In genomic region chr1:160211597-160212122, GRCm38 (mm10) we compare ENCODE assay signal across 8 mouse cellular contexts. TPM values are rescaled to one million over a fixed set of nuclear protein-coding genes. Genes with fewer than 3 reads are reported as not detected.
DNase-seq lines count a peak whose midpoint lies in the region; ATAC-seq and TF ChIP-seq lines count a peak whose summit lies in the region.

No protein-coding gene starts in this region.

- H3K79me2 ChIP-seq in myocyte (ENCODE audit: control insufficient read depth, insufficient read depth), result peaks cover 59% of the 10 kb centered on the region

- H3K27me3 ChIP-seq in kidney, embryonic 15.5 days, result no peaks in the 10 kb centered on the region
- no peaks in the 10 kb centered on the region for H3K27me3 ChIP-seq in intestine, embryonic 16.5 days (replicated peaks; ENCODE audit: control insufficient read depth, insufficient read depth, low read length)
- H3K27me3 ChIP-seq in myocyte (ENCODE audit: control insufficient read depth, insufficient read depth, insufficient read length), result no peaks in the 10 kb centered on the region

- peaks cover 19% of the 10 kb centered on the region for H3K36me3 ChIP-seq in kidney, embryonic 15.5 days
- 0 out of 2 replicates have a peak, but pooled peaks cover 5% of the 10 kb centered on the region for H3K36me3 ChIP-seq in intestine, embryonic 16.5 days (ENCODE audit: control insufficient read depth, insufficient read depth, low read length)
- H3K36me3 ChIP-seq in myocyte (ENCODE audit: control insufficient read depth, insufficient read depth), result peaks cover 11% of the 10 kb centered on the region

- peak overlapping the region; percentile 78 for H3K4me3 ChIP-seq in kidney, embryonic 15.5 days (replicated peaks)
- peak overlapping the region; percentile 93 for H3K4me3 ChIP-seq in intestine, embryonic 16.5 days (ENCODE audit: low read length)
- peak overlapping the region; percentile 70 for H3K4me3 ChIP-seq in myocyte

- H3K27ac ChIP-seq in kidney, embryonic 15.5 days, result peak overlapping the region; percentile 99
- H3K27ac ChIP-seq in intestine, embryonic 16.5 days (ENCODE audit: low read length), result peak overlapping the region; percentile 95

- peak overlapping the region; percentile 88 for H3K9ac ChIP-seq in kidney, embryonic 15.5 days
- H3K9ac ChIP-seq in intestine, embryonic 16.5 days (ENCODE audit: low read depth, low read length), result peak overlapping the region; percentile 96

- no peak for ATAC-seq in kidney, embryonic 15.5 days (replicated peaks; ENCODE audit: low FRiP score)
- ATAC-seq in intestine, embryonic 16.5 days, result no peak

- H3K9me3 ChIP-seq in kidney, embryonic 15.5 days (replicated peaks), result no peaks in the 10 kb centered on the region
- no peaks in the 10 kb centered on the region for H3K9me3 ChIP-seq in intestine, embryonic 16.5 days (ENCODE audit: control insufficient read depth, low read length)

- peak overlapping the region; percentile 67 for H3K4me2 ChIP-seq in kidney, embryonic 15.5 days
- peak overlapping the region; percentile 69 for H3K4me2 ChIP-seq in intestine, embryonic 16.5 days (ENCODE audit: low read depth, low read length)
- peak overlapping the region; percentile 81 for H3K4me2 ChIP-seq in myocyte (ENCODE audit: low read depth)

- H3ac ChIP-seq in myocyte (ENCODE audit: control insufficient read depth, insufficient read length), result peak overlapping the region; percentile 51

- 3% methylated on average over 8 of the region's 8 CpGs for WGBS in kidney, embryonic 15.5 days
- 2% methylated on average over 8 of the region's 8 CpGs for WGBS in intestine, embryonic 16.5 days

- DNase-seq in kidney, adult 8-10 months, result no peak
- DNase-seq in embryo, embryonic 11 days, result peak; percentile 23
- no peak for DNase-seq in right cerebral cortex, postnatal 25 days
- DNase-seq in thymus, postnatal 4 days, result no peak
- DNase-seq in frontal cortex, adult 2 months (ENCODE audit: extremely low spot score in 1 of 2, low spot score in 1 of 2), result no peak

- no peak for TF ChIP-seq POLR2A in myocyte (IDR thresholded peaks at IDR 0.05; ENCODE audit: insufficient read length, low read depth)

- H3K4me1 ChIP-seq in kidney, embryonic 15.5 days, result peaks cover 12% of the 10 kb centered on the region
- peaks cover 9% of the 10 kb centered on the region for H3K4me1 ChIP-seq in intestine, embryonic 16.5 days (ENCODE audit: control insufficient read depth, insufficient read depth, low read length)

TF ChIP-seq in myocyte, 11 proteins besides CTCF, POLR2A, EP300 and RAD21:
- TF ChIP-seq MYOD1 (IDR thresholded peaks at IDR 0.05; ENCODE audit: control insufficient read depth in 1 of 3, insufficient read length in 2 of 3, low read depth in 2 of 3), result no peak
- TF ChIP-seq MYOG (IDR thresholded peaks at IDR 0.05; ENCODE audit: control insufficient read depth in 1 of 3, insufficient read depth in 1 of 3, insufficient read length in 2 of 3, low read depth in 2 of 3), result no peak
- TF ChIP-seq USF1 (IDR thresholded peaks at IDR 0.05; ENCODE audit: low read depth), result peak; percentile 73

RNA-seq across cellular contexts. Expression of gene Cacybp, which starts 1.0 kb away (rescaled TPM):
- polyA plus RNA-seq in kidney, embryonic 15.5 days (2015; fragmentation: Nextera tagmentation; extraction: Ambion mirVana), result 229 and 252 TPM in 2 replicates
- polyA plus RNA-seq in intestine, embryonic 16.5 days (2015; fragmentation: Nextera tagmentation; extraction: Ambion mirVana), result 164 and 181 TPM in 2 replicates
- 39.9 TPM for polyA plus RNA-seq in myocyte (2012; fragmentation: generic; extraction: Trizol)
- 56.7 and 61.8 TPM in 2 replicates for polyA plus RNA-seq in frontal cortex, adult 2 months (2012; rRNA removed)

RNA-seq across cellular contexts. Expression of gene Mrps14, which starts 16.6 kb away (rescaled TPM):
- polyA plus RNA-seq in kidney, embryonic 15.5 days (2015; fragmentation: Nextera tagmentation; extraction: Ambion mirVana), result 256 and 291 TPM in 2 replicates
- 273 and 306 TPM in 2 replicates for polyA plus RNA-seq in intestine, embryonic 16.5 days (2015; fragmentation: Nextera tagmentation; extraction: Ambion mirVana)
- 72.2 TPM for polyA plus RNA-seq in myocyte (2012; fragmentation: generic; extraction: Trizol)
- polyA plus RNA-seq in frontal cortex, adult 2 months (2012; rRNA removed), result 54.2 and 56.7 TPM in 2 replicates

RNA-seq across cellular contexts. Expression of gene Tnn, which starts 58.3 kb away (rescaled TPM):
- 0.57 and 0.81 TPM in 2 replicates for polyA plus RNA-seq in kidney, embryonic 15.5 days (2015; fragmentation: Nextera tagmentation; extraction: Ambion mirVana)
- 6.1 and 7.7 TPM in 2 replicates for polyA plus RNA-seq in intestine, embryonic 16.5 days (2015; fragmentation: Nextera tagmentation; extraction: Ambion mirVana)
- not detected for polyA plus RNA-seq in myocyte (2012; fragmentation: generic; extraction: Trizol)
- 0.12 and 0.15 TPM in 2 replicates for polyA plus RNA-seq in frontal cortex, adult 2 months (2012; rRNA removed)
